Mouse (Mus musculus) lung, embryonic 14.5 days (tissue): ENCODE measurements around the gene Fbxo34. TPM values are rescaled to one million over a fixed set of nuclear protein-coding genes. Genes with fewer than 3 reads are reported as not detected.
A peak's percentile ranks its signal among the peaks of the same experiment; 100 is the strongest.

ENCODE experiments used
- ATAC-seq: fragments of 200-750 bp; cut with Nextera tagmentation; 2 replicates; pipeline ENCODE4 v1.8.0; 2017; ENCODE audit warnings: mild to moderate bottlenecking, moderate TSS enrichment, moderate library complexity; ENCODE audit not compliant: insufficient read depth
- DNase-seq: peaks from one replicate; pipeline ENCODE4 v3.0.0-alpha.2; 2015
- H3K27ac ChIP-seq: fragments of 300-500 bp; sonication (generic); 2 replicates; pipeline ENCODE4 v1.5.1; 2014; ENCODE audit warnings: low read depth, mild to moderate bottlenecking, moderate library complexity
- H3K27me3 ChIP-seq: fragments of 300-500 bp; sonication (generic); 2 replicates; pipeline ENCODE4 v1.6.1; 2014; ENCODE audit warnings: low read length, control low read depth; ENCODE audit not compliant: insufficient read depth
- H3K36me3 ChIP-seq: fragments of 300-500 bp; sonication (generic); 2 replicates; pipeline ENCODE4 v1.6.1; 2014; ENCODE audit warnings: control low read depth; ENCODE audit not compliant: insufficient read depth
- H3K4me1 ChIP-seq: fragments of 300-500 bp; sonication (generic); 2 replicates; pipeline ENCODE4 v1.6.1; 2014; ENCODE audit warnings: antibody characterized with exemption, control low read depth; ENCODE audit not compliant: insufficient read depth
- H3K4me2 ChIP-seq: fragments of 300-500 bp; sonication (generic); 2 replicates; pipeline ENCODE4 v1.6.1; 2014; ENCODE audit warnings: mild to moderate bottlenecking
- H3K4me3 ChIP-seq: fragments of 300-500 bp; sonication (generic); 2 replicates; pipeline ENCODE4 v1.5.1; 2014; ENCODE audit warnings: low read depth, low read length
- H3K9ac ChIP-seq: fragments of 300-500 bp; sonication (generic); 2 replicates; pipeline ENCODE4 v1.6.1; 2014
- H3K9me3 ChIP-seq: fragments of 300-500 bp; sonication (generic); 2 replicates; pipeline ENCODE4 v1.6.1; 2016; ENCODE audit warnings: low read depth, low read length, control low read depth
- CTCF ChIP-seq: IDR thresholded peaks from 2 replicates; pipeline ENCODE4 v1.5.1; 2016; ENCODE audit warnings: antibody characterized with exemption, low read depth
- WGBS: fragments of 180-500 bp; shearing (Covaris S2); extraction: QIAGEN DNeasy Blood & Tissue Kit; methylation state at CpG from one replicate; pipeline ENCODE4 v1.1.7; 2014; 5-methylcytosine and 5-hydroxymethylcytosine counted together
- polyA plus RNA-seq: library from polyadenylated mRNA; unstranded; fragments of >200 nt; fragmentation: Nextera tagmentation; extraction: Ambion mirVana; gene quantifications from 2 replicates; pipeline ENCODE4 v1.2.1, GENCODE M21; 2014

The Fbxo34 gene
- polyA plus RNA-seq, 1 experiment from 2014 or later: 23.5 TPM

DNA sequence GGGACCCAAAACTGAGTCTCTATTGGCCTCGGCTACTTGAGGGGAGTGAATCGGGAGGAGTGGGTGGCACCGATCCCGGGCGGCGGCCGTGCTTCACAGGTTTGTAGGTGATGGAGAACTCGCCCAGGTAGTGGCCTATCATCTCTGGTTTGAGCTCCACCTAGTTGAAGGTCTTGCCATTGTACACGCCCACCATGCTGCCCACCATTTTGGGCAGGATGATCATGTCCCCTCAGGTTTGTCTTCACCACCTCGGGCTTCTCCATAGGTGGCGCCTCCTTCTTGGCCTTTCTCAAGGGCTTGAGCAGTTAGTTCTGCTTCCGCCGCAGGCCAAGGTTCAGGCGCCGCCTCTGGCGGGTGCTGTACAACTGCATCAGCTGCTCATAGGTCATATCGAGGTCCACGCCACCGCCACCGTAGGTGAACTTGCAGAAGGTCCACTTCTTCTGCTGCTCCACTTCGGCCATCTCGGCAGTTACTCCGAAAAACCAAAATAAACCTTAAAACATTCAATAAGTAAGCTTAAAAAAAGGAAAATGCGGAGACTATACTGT is 30.4 kb upstream of the Fbxo34 start:
- no peak for ATAC-seq
- 89% methylated on average over 24 of the region's 24 CpGs for WGBS
- TF ChIP-seq CTCF: no peak
- DNase-seq: no peak
- H3K27ac ChIP-seq: no peak overlapping the region
- no peaks in the 10 kb centered on the region for H3K27me3 ChIP-seq
- H3K9me3 ChIP-seq: no peaks in the 10 kb centered on the region
- H3K4me3 ChIP-seq: no peak overlapping the region
- peaks cover 15% of the 10 kb centered on the region for H3K36me3 ChIP-seq
- 0 out of 2 replicates have a peak, but pooled peaks cover 4% of the 10 kb centered on the region for H3K4me1 ChIP-seq
- no peak overlapping the region for H3K9ac ChIP-seq
- no peak overlapping the region for H3K4me2 ChIP-seq

DNA sequence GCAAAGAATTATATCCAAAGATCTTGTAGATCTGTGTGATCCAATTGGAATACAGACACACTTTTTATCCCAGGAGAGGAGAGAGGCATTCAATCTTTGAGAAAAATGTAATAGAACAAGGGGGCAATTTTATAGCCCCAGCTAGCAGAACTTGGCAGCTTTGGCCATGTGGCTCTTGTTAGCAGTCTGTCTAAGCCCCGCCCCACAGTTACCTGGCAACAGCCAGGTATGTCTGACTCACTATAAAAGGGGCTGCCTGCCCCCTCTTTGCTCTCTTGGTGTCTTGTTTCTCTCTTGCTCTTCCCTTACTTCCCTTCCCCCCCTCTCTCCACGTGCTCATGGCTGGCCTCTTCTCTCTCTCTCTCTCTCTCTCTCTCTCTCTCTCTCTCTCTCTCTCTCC is 28.6 kb upstream of the Fbxo34 start:
- Histone ChIP-seq H3K27me3 (no peaks in the 10 kb centered on the region), H3K9me3 (no peaks in the 10 kb centered on the region), H3K27ac (no peak overlapping the region), H3K4me3 (no peak overlapping the region), H3K36me3 (no peaks in the 10 kb centered on the region), H3K4me1 (0 out of 2 replicates have a peak, but pooled peaks cover 4% of the 10 kb centered on the region), H3K4me2 (no peak overlapping the region), H3K9ac (no peak overlapping the region)
- TF ChIP-seq CTCF: no peak
- DNase-seq (peak; percentile 32), ATAC-seq (no peak)
- 36% methylated on average over 2 of the region's 2 CpGs for WGBS

DNA sequence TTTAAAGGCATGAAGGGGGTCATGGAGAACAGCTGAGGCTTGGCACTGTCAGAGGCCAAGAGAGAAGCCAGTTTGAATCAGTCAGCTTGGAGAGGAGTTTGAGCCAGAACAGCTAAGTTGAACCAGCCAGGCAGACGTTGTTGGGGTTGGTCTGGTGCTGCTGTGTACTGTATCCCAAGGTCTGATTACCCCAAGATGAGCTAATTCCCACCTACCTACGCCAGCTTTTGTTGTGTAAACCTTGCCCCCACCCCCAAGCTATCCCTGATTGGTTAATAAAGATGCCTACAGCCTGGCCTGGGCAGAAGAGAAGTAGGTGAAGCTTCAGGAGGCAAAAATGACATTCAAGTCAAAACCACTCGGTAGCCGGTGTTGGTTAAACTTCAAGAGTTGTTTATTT is 27.8 kb upstream of the Fbxo34 start:
- Histone ChIP-seq H3K27ac (no peak overlapping the region), H3K4me1 (0 out of 2 replicates have a peak, but pooled peaks cover under 1% of the 10 kb centered on the region), H3K36me3 (no peaks in the 10 kb centered on the region), H3K9ac (no peak overlapping the region), H3K4me3 (no peak overlapping the region), H3K9me3 (no peaks in the 10 kb centered on the region), H3K27me3 (no peaks in the 10 kb centered on the region), H3K4me2 (no peak overlapping the region)
- WGBS: 61% methylated on average over 4 of the region's 4 CpGs
- TF ChIP-seq CTCF: no peak
- DNase-seq (no peak), ATAC-seq (no peak)

DNA sequence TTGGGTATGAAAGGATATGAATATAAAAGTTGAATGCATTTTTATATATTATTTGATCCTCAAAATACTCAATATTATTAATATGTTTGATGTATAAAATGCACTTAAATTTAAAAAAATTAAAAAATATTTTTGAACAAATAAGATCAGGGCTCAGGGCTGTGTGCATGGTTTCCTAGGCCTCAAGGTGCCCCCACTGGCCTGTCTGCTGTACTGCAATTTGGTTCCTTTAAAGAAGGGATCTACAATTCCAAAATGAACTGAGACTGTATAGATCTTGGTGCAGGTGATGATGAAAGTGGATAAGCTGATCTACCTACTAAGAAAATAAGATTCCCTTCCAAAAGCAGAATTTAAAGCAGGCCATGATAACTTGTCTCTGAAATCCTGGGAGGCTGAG is 17.2 kb upstream of the Fbxo34 start:
- Histone ChIP-seq H3K4me1 (no peaks in the 10 kb centered on the region), H3K36me3 (no peaks in the 10 kb centered on the region), H3K4me3 (no peak overlapping the region), H3K9me3 (no peaks in the 10 kb centered on the region), H3K27ac (no peak overlapping the region), H3K9ac (no peak overlapping the region), H3K27me3 (no peaks in the 10 kb centered on the region), H3K4me2 (no peak overlapping the region)
- DNase-seq (peak; percentile 28), ATAC-seq (no peak)
- TF ChIP-seq CTCF: peak; percentile 43

GRCm38 (mm10) chr14:47438947-47439346 is 11.3 kb upstream of the Fbxo34 start:
- no peaks in the 10 kb centered on the region for H3K9me3 ChIP-seq
- 53% methylated on average over 3 of the region's 3 CpGs for WGBS
- H3K27ac ChIP-seq: no peak overlapping the region
- H3K4me2 ChIP-seq: no peak overlapping the region
- ATAC-seq (no peak), DNase-seq (no peak)
- no peak for TF ChIP-seq CTCF
- H3K4me1 ChIP-seq: no peaks in the 10 kb centered on the region
- H3K27me3 ChIP-seq: no peaks in the 10 kb centered on the region
- H3K9ac ChIP-seq: no peak overlapping the region
- H3K4me3 ChIP-seq: no peak overlapping the region
- no peaks in the 10 kb centered on the region for H3K36me3 ChIP-seq

DNA sequence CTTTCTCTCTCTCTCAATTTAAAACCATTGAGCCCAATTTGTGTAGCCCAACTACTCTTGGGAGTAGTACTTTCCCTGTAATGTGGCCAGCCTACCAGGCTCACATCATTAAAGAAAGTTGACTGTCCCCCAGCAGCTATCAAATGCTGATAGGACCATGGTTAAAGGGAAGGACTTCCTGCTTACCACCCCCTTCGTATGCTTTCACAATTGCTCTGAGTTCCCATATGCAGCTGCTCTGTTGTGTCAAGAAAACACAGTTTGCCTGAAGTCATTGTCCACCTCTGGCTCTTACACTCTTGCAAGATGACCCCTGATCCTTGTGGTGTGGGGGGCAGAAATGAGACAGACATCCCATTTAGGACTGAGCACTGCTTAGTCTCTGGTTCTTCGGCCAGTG is 5.3 kb upstream of the Fbxo34 start:
- Histone ChIP-seq H3K27ac (no peak overlapping the region), H3K36me3 (no peaks in the 10 kb centered on the region)
- 58% methylated on average over 2 of the region's 2 CpGs for WGBS

DNA sequence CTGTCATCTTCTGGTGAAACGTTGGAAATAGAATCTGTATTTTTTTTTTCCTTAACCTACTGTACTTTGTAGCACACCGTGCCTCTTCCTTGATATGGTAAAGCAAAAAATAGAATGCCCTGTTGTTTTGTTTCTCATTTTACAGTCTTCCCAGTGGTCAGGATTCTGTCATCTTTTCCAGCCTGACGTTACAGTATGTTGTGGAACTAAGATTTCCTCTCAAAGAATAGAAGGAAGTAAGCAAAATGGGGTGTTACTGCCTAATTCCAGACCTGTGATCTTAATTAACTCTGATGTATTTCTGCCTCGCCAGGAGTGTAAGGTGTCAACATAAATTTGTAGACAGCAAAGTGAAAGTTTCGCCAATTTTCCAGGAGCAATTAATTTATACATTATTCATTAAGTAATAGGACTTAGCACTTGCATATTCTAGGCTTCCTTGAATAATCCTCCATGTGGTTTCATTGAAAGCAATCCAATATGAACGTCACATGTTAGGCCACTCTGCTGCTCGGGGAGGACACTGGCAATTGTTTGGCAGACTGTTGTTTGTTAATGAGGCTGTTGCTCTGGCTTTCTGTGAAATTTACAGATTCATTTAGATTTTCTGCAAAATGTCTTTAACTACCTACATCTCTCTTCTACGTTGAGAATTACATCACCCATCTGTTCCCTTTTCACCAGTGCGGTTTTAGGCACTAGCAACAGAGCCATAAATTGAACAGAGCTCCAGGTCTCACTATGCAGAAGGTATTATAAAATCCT is 4.7 kb upstream of the Fbxo34 start:
- Histone ChIP-seq H3K9ac (no peak overlapping the region), H3K27me3 (no peaks in the 10 kb centered on the region), H3K36me3 (no peaks in the 10 kb centered on the region), H3K4me2 (no peak overlapping the region), H3K9me3 (no peaks in the 10 kb centered on the region), H3K4me3 (no peak overlapping the region), H3K27ac (no peak overlapping the region), H3K4me1 (no peaks in the 10 kb centered on the region)
- ATAC-seq (no peak), DNase-seq (no peak)
- 63% methylated on average over 9 of the region's 9 CpGs for WGBS
- TF ChIP-seq CTCF: no peak

More for the DNA sequence above, 5.3 kb upstream of the Fbxo34 start:
- TF ChIP-seq CTCF: no peak
- Histone ChIP-seq H3K4me3 (no peak overlapping the region), H3K9me3 (no peaks in the 10 kb centered on the region), H3K9ac (no peak overlapping the region), H3K27me3 (no peaks in the 10 kb centered on the region), H3K4me1 (no peaks in the 10 kb centered on the region), H3K4me2 (no peak overlapping the region)
- no peak for ATAC-seq
- no peak for DNase-seq
